Mouse (Mus musculus): Measurements from ENCODE around the gene Prpf39.

The Prpf39 gene

DNA sequence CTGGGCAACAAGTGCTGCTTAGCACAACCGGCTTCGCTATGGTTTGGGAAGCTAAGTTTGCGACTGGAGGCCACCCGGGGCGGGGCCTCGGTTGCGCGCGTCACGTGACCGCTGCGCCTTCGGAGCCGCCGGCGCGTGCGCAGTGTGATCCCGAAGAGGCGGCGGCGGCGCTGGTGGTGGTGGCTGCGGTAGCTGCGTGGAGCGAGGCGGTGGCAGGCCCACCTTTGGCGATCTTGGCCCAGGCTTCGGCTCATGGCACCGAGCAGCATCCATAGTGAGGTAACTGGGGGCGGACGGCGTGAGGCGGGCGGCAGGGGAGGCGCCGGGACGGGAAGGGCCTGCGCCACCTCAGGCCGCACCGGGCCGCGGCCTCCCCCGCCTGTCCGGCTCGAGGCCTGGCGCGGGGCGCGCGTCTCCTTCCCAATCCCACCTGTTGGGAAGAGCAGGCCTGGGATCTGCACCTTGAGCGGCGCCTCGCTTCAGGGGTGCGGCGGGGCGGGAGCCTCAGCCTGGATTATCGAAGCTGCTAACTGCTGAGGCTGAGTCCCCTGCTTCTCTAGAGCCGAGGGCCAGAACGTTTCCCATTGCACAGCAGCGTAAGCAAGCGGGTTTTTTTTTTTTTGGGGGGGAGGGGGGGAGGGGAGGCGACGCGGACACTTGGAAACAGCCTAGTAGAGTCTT lies at the start of gene Prpf39:
Prpf39 (plus strand) TSS at position 144 of the 681 bp plus-strand sequence.
- peak; percentile 85 to 89 for DNase-seq (ENCODE audit: low spot score in 2 of 2)

GRCm38 (mm10) chr12:65007725-65008124 lies 28.4 kb upstream of the Prpf39 start:
- DNase-seq (ENCODE audit: low spot score in 2 of 2) = no peak

DNA sequence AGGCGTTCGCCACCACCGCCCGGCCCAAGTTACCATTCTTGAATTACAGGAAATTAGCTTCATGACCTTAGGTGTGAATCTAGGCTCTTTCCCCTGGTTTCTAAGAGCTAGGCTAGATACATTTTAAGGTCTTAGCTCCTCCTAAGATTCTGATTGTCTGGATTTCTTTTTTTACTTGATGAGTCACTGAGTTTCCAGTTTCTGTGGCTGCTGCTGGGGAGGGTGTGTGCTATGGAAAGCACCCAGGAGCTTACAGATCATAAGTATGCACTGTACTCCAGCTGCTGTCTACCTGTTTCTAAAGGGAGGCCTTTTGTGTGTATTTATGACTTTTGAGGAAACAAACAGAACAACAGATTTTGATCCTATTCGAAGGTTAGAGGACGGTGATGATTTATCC lies 13.3 kb upstream of the Prpf39 start:
- DNase-seq (ENCODE audit: low spot score in 2 of 2) = no peak

- DNase-seq (ENCODE audit: low spot score in 2 of 2) = no peak
Measured at GRCm38 (mm10) chr12:65035839-65036189, 319 bp upstream of the Prpf39 start.

GRCm38 (mm10) chr12:65036892-65037545 lies 886 bp downstream of the Prpf39 start:
- no peak for DNase-seq (ENCODE audit: low spot score in 2 of 2)

DNA sequence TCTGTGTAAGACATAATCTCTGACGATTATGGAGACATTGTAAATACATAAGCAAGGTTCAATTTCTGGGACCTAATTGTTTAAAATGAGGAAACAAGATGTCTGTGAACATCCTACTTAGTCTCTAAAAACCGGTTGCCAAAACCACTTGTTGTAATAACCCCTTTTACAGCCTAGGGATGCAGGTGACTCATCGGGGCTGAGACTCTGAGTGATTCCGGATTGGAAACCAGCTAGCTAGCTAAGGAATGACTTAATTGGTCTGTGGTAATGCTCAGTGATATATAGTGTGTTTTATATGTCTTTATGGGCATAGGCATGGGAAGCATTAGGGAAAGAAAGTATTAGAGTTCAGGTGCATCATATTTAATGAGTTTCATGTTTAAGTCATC lies 1.4 kb downstream of the Prpf39 start:
- DNase-seq (ENCODE audit: low spot score in 2 of 2) = no peak

GRCm38 (mm10) chr12:65048799-65049198 lies 12.7 kb downstream of the Prpf39 start:
- no peak for DNase-seq (ENCODE audit: low spot score in 2 of 2)

GRCm38 (mm10) chr12:65058203-65058602 lies 22.1 kb downstream of the Prpf39 start:
- no peak for DNase-seq (ENCODE audit: low spot score in 2 of 2)

GRCm38 (mm10) chr12:65061082-65061481 lies 24.9 kb downstream of the Prpf39 start:
- DNase-seq (ENCODE audit: low spot score in 2 of 2) = no peak

- no peak for DNase-seq (ENCODE audit: low spot score in 2 of 2)
Measured at GRCm38 (mm10) chr12:65065241-65065640, 29.1 kb downstream of the Prpf39 start.

- no peak for DNase-seq (ENCODE audit: low spot score in 2 of 2)
Measured at GRCm38 (mm10) chr12:65066234-65066633, 30.1 kb downstream of the Prpf39 start.

GRCm38 (mm10) chr12:65068409-65068808 lies 32.3 kb downstream of the Prpf39 start:
- DNase-seq (ENCODE audit: low spot score in 2 of 2) = no peak

DNA sequence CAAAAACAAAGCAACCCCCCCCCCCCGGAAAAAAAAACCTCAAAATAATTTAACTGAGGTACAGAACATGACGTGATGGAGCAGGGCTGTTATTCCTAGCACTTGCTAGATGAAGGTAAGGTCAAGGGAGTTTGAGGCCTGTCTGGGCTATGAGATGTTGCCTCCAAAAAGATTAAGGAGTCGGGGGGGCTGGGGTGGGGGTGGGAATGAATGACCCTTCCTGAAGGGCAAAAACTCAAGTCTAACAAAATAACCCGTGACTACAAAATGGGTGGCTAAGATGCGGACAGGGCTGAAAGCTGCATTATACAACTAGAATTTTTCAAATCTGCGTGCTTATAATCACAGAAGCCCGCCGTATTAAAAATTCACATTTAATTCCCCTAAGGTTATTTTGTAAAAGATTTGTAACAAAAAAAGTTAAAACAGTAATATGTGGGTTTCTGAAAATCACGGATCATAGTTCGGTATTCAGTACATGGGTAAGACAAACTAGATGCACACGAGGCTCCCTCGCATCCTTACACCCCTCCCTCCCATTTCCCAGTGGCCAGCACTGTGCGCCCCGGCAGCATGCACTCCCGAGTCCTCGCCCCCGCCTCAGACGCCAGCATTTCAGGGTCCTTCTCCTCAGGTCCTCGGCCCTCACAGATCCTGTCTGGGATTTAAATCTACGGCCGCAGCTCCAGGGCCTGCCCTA lies 36.9 kb downstream of the Prpf39 start:
- no peak for DNase-seq (ENCODE audit: low spot score in 2 of 2)

GRCm38 (mm10) chr12:65073611-65074178 lies 37.6 kb downstream of the Prpf39 start, which contains the start of gene Fkbp3:
Gene Fkbp3 (minus strand): TSS chr12:65074007.
- DNase-seq (ENCODE audit: low spot score in 2 of 2) = peak; percentile 94 to 97

DNA sequence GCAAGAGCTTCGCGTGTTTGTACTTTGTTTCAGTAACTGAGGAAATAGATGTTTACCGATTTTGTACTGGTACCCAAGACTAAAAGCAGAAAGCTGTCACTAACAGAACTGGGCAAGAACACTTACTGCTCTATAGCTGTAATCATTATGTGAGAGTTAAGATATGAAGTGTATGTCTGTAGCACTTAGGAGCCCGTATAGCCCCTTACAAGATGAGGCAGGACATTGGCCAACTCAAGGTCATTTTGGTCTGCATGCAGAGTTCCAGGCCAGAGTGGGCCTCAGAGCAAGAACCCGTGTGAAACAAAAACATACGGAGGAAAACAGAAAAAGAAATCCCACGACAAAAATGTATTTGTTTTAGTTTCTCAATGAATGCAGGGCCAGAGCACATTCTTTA lies 38.5 kb downstream of the Prpf39 start:
- no peak for DNase-seq (ENCODE audit: low spot score in 2 of 2)

DNA sequence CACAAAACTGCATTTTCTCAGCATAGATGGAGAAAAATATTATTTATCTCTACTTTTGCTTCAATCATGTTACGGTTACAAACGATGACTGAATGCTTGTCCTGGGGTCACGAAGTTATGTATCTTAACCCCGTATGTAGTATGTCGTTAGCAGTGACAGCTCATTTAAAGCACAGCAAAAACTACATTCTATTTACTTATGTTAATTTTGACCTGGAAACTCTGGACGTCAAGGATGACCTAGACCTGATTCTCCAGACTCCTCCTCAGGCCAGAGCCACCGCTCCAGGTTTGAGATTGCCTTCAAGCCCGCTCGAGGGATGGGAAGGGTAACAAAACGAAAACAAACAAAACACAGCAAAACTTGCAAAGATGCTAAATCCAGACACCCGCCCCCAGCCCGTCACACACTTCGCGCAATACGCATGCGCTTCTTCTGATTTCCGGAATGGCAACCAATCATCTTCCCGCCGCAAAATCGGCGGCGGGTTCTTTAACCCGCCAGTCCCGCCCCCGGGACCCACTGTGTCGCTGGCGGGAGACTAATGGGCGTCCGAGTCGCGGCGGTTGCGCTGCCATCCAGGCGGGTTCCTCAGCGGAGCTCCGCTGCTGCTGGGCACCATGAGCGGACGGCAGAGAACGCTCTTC lies 39.1 kb downstream of the Prpf39 start, which contains the start of gene Fancm:
Fancm (plus strand) TSS at position 519 of the 648 bp plus-strand sequence.
- DNase-seq (ENCODE audit: low spot score in 2 of 2) = peak; percentile 78 to 82

- no peak for DNase-seq (ENCODE audit: low spot score in 2 of 2)
Measured at GRCm38 (mm10) chr12:65075733-65076310, 39.7 kb downstream of the Prpf39 start.

- DNase-seq (ENCODE audit: low spot score in 2 of 2) = no peak
Measured at GRCm38 (mm10) chr12:65076906-65077305, 40.8 kb downstream of the Prpf39 start.

GRCm38 (mm10) chr12:65108746-65109145 lies 72.6 kb downstream of the Prpf39 start:
- DNase-seq (ENCODE audit: low spot score in 2 of 2) = no peak

DNA sequence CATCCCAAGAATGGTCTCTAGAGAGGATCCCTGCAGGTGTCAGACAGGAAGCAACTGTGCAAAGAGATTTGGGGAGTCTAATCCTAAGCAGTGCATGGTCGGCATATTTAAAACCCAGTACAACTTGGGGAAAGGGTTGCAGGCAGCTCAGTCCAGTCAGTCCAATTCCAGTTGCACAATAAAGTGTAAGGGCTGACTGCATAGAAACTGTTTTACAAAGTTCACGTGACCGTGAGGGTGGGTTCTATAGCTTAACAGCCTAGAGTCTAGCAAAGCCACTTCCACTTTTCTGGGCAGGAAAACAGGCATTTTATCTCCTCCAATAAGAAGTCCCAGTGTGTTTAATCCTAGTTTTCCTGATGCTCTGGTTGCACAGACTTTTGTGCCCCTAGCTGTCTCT lies 75.4 kb downstream of the Prpf39 start:
- no peak for DNase-seq (ENCODE audit: low spot score in 2 of 2)

DNA sequence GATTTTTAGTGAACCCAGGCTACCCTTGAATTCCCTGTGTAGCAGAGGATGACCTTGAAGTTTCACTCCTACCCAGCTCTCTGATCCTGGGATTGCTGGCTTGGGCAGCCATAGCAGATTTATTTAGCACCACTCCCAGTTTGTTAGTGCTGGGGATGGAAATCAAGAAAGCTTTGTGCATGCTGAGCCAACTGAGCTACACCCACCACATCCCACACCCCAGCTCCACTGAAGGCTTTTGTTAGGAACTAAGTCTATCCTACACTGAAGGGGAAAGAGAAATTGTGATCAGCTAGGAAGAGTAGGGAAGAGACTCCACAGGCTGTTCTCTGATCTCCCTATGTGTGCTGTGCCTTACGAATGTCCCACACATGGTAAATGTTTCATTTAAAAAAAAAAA lies 76.7 kb downstream of the Prpf39 start:
- no peak for DNase-seq (ENCODE audit: low spot score in 2 of 2)
